Mouse (Mus musculus): ENCODE results near the gene Trp53bp2. TPM values are rescaled to one million over a fixed set of nuclear protein-coding genes. Genes with fewer than 3 reads are reported as not detected.

Gene Trp53bp2
- polyA plus RNA-seq, 1 experiment from 2014 or later: 22.4 TPM

GRCm38 (mm10) chr1:182511778-182512177 is 102.8 kb downstream of the Trp53bp2 start:
- H3K4me3 ChIP-seq (ENCODE audit: low read length): no peak overlapping the region
- no peak overlapping the region for H3K9ac ChIP-seq (ENCODE audit: low read length)
- no peaks in the 10 kb centered on the region for H3K27me3 ChIP-seq (ENCODE audit: control insufficient read depth, insufficient read depth, low read depth, low read length)
- 73% methylated on average over 8 of the region's 8 CpGs for WGBS
- H3K4me2 ChIP-seq (ENCODE audit: low read depth, low read length): no peak overlapping the region
- peaks cover 28% of the 10 kb centered on the region for H3K36me3 ChIP-seq (ENCODE audit: control insufficient read depth, insufficient read depth, low read length)
- ATAC-seq (ENCODE audit: low read depth): no peak
- peaks cover 39% of the 10 kb centered on the region for H3K4me1 ChIP-seq (replicated peaks; ENCODE audit: control insufficient read depth, insufficient read depth, low read length)
- H3K9me3 ChIP-seq (ENCODE audit: control insufficient read depth, low read length): no peaks in the 10 kb centered on the region
- peak overlapping the region; percentile 89 for H3K27ac ChIP-seq (ENCODE audit: low read length)

Other genes with a start within 250 kb of the Trp53bp2 start
- gene Vmn1r1, start 244.7 kb upstream of the Trp53bp2 start, polyA plus RNA-seq (2015; fragmentation: Nextera tagmentation; extraction: Ambion mirVana): not detected in 2 replicates
- 137 and 140 TPM in 2 replicates for gene Degs1, start 126.4 kb upstream of the Trp53bp2 start, polyA plus RNA-seq (2015; fragmentation: Nextera tagmentation; extraction: Ambion mirVana)
- gene Fbxo28, start 67.5 kb upstream of the Trp53bp2 start, polyA plus RNA-seq (2015; fragmentation: Nextera tagmentation; extraction: Ambion mirVana): 19.9 and 21.7 TPM in 2 replicates
- gene Capn2, start 108.4 kb downstream of the Trp53bp2 start, polyA plus RNA-seq (2015; fragmentation: Nextera tagmentation; extraction: Ambion mirVana): 127 and 136 TPM in 2 replicates
- gene Capn8, start 155.8 kb downstream of the Trp53bp2 start, polyA plus RNA-seq (2015; fragmentation: Nextera tagmentation; extraction: Ambion mirVana): 0.06 TPM in 1 of 2 replicates, not detected in the other